Mouse (Mus musculus): ENCODE measurements around the gene Nle1. TPM values are rescaled to one million over a fixed set of nuclear protein-coding genes. Genes with fewer than 3 reads are reported as not detected.

Gene Nle1
- polyA plus RNA-seq (2014; fragmentation: Illumina TruSeq; extraction: RNeasy Lipid Tissue Mini Kit (QIAGEN cat#74804)), result 4.3 TPM

DNA sequence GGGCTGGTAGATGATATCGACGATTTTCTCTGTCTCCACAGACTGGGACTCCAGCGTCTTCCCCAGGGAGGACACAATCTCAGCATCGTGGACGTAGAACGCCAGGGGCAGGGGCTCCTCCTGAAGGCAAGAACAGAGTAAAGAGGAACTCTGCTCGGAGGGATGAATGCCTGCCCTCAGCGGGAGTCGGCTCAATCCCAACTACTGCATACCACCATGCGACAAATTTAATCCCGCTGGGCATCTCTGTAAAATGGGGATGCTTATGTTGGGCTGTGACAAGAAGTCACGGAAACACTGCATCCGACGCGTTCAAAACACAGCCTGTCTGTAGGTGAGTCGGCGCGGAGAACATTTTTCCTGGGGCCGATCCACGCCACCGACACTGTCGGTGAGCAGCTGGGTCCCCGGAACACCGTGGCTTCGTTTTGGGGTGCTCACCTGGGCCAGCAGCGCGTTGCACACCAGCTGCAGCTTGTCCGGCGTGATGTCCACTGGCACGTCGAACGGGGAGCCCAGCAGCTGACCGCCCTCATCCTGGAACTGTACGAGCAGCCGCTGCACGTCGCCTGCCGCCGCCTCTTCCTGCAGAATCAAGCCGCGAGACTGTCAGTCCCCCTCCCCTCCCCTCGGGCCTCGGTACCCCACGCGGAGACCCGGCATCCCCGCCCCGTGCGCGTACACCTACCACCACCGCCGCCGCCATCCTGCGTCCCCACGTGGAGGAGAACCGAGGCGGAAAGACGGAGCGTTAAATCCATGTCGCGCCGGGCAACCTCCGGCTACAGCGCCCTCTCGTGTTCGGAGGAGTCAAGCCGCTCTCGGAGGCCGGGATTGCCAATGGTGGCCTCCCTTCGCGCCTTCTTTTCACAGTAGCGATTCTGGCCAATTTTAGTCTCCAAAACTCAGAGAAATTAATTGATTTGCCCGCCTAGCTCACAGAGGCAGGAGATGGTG lies at the start of gene Nle1:
Nle1 (minus strand) TSS at position 761 of the 957 bp plus-strand sequence.

DNA sequence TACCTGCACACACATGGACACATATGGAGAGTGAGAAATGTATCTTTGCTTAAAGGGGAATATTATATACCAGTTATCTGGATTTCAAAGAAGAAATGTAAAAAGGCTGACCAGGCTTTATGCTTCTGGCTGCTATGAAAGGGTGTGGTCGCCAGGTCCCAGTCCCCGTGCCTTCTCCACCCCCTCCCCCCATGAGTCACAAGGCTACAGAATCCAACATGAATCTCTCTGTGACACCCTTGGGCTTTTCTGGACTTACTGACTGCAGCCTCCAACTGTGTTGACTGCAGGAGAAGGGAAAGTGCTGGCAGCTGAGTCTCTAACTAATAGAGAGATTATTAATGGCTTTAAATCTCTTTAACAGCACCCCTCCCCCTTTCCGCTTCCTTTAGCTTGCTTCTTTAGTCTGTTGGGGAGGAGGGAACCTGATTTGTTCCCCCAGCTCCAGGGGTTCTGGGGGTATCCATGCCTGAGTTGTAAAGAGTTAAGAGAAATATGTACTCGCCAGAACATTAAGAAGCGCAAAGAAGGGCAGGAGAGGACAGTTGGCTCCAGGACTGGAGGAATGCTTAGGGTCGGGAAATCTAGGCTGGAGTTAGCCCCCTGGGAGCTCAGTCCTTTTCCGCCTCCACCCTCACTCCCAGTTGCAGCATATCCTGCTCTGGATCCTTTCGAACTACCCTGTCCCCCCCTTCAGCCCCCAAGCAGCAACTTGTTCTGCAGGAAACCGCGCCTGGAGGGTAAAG lies 42.7 kb upstream of the Nle1 start, which contains the start of gene Slfn5:
Slfn5 (plus strand) TSS at position 614 of the 746 bp plus-strand sequence.

DNA sequence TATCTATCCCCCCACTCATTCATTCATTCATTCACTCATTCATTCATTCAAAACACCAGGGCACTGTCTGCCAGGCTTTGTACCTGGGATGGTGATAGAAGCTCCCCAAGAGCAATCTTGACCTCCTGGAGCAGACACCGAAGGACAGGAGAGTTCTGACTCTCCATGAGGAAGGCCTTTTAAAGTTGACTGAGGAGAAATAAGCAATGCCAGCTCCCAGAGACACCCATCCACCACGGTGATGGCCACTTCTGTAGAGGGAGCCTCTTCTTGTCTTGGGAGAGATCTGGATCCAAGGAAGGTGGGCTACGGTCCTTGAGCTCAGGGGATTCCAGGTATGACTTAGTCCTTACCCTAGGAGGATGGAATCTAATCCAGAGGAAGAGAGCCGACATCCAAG lies 2.0 kb upstream of the Nle1 start, which contains the start of gene Unc45b:
Unc45b (plus strand) TSS at position 301 of the 400 bp plus-strand sequence.

GRCm38 (mm10) chr11:82891936-82892335 lies 16.3 kb downstream of the Nle1 start, which contains the start of gene Fndc8:
Fndc8 (plus strand) TSS chr11:82892124.

GRCm38 (mm10) chr11:82890342-82890762 lies 17.9 kb downstream of the Nle1 start, which contains the start of gene Rad51d:
Rad51d (minus strand) TSS chr11:82890614.

GRCm38 (mm10) chr11:82871031-82871446 lies 37.2 kb downstream of the Nle1 start, which contains the start of gene Rffl:
Rffl (minus strand) TSS chr11:82871210.

Other genes with a start within 250 kb of the Nle1 start
- gene Cct6b, start 144.1 kb downstream of the Nle1 start, polyA plus RNA-seq (2014; fragmentation: Illumina TruSeq; extraction: RNeasy Lipid Tissue Mini Kit (QIAGEN cat#74804)), result not detected
- 25.3 TPM for gene Zfp830, start 144.1 kb downstream of the Nle1 start, polyA plus RNA-seq (2014; fragmentation: Illumina TruSeq; extraction: RNeasy Lipid Tissue Mini Kit (QIAGEN cat#74804))
- gene Lig3, start 127.3 kb downstream of the Nle1 start, polyA plus RNA-seq (2014; fragmentation: Illumina TruSeq; extraction: RNeasy Lipid Tissue Mini Kit (QIAGEN cat#74804)), result 37.7 TPM
- 10.5 TPM for gene Rffl, start 37.2 kb downstream of the Nle1 start, polyA plus RNA-seq (2014; fragmentation: Illumina TruSeq; extraction: RNeasy Lipid Tissue Mini Kit (QIAGEN cat#74804))
- 9.7 TPM for gene Rad51d, start 17.8 kb downstream of the Nle1 start, polyA plus RNA-seq (2014; fragmentation: Illumina TruSeq; extraction: RNeasy Lipid Tissue Mini Kit (QIAGEN cat#74804))
- gene Fndc8, start 16.3 kb downstream of the Nle1 start, polyA plus RNA-seq (2014; fragmentation: Illumina TruSeq; extraction: RNeasy Lipid Tissue Mini Kit (QIAGEN cat#74804)), result not detected
- 2.1 TPM for gene Unc45b, start 2.1 kb upstream of the Nle1 start, polyA plus RNA-seq (2014; fragmentation: Illumina TruSeq; extraction: RNeasy Lipid Tissue Mini Kit (QIAGEN cat#74804))
- gene Slfn5, start 42.9 kb upstream of the Nle1 start, polyA plus RNA-seq (2014; fragmentation: Illumina TruSeq; extraction: RNeasy Lipid Tissue Mini Kit (QIAGEN cat#74804)), result 20.1 TPM
- 39.7 TPM for gene Slfn9, start 83.4 kb upstream of the Nle1 start, polyA plus RNA-seq (2014; fragmentation: Illumina TruSeq; extraction: RNeasy Lipid Tissue Mini Kit (QIAGEN cat#74804))
- 9.2 TPM for gene Slfn8, start 112.4 kb upstream of the Nle1 start, polyA plus RNA-seq (2014; fragmentation: Illumina TruSeq; extraction: RNeasy Lipid Tissue Mini Kit (QIAGEN cat#74804))
- gene Slfn2, start 156.7 kb upstream of the Nle1 start, polyA plus RNA-seq (2014; fragmentation: Illumina TruSeq; extraction: RNeasy Lipid Tissue Mini Kit (QIAGEN cat#74804)), result 8.7 TPM
- 0.40 TPM for gene Slfn1, start 208.4 kb upstream of the Nle1 start, polyA plus RNA-seq (2014; fragmentation: Illumina TruSeq; extraction: RNeasy Lipid Tissue Mini Kit (QIAGEN cat#74804))

All from ovary, adult 10 weeks (tissue).